Mouse (Mus musculus) intestine, embryonic 14.5 days (tissue): ENCODE data around the gene Spef1. TPM values are rescaled to one million over a fixed set of nuclear protein-coding genes. Genes with fewer than 3 reads are reported as not detected.

Experiments used
- ATAC-seq: fragments of 200-750 bp; cut with Nextera tagmentation; replicated peaks from 2 replicates; pipeline ENCODE4 v1.8.0; 2017; ENCODE audit warnings: low read depth, moderate number of reproducible peaks, moderate TSS enrichment, moderate library complexity; ENCODE audit not compliant: low FRiP score, low TSS enrichment
- DNase-seq: peaks from one replicate; pipeline ENCODE4 v3.0.0-alpha.2; 2018; ENCODE audit warnings: low spot score
- H3K27ac ChIP-seq: fragments of 300-500 bp; sonication (generic); 2 replicates; pipeline ENCODE4 v1.5.1; 2014; ENCODE audit warnings: low read depth, mild to moderate bottlenecking, control low read depth
- H3K27me3 ChIP-seq: fragments of 300-500 bp; sonication (generic); replicated peaks from 2 replicates; pipeline ENCODE4 v1.6.1; 2014; ENCODE audit warnings: low read length, control low read depth; ENCODE audit not compliant: control insufficient read depth, insufficient read depth
- H3K36me3 ChIP-seq: fragments of 300-500 bp; sonication (generic); 2 replicates; pipeline ENCODE4 v1.6.1; 2014; ENCODE audit warnings: low read length, control low read depth; ENCODE audit not compliant: control insufficient read depth, insufficient read depth
- H3K4me1 ChIP-seq: fragments of 300-500 bp; sonication (generic); replicated peaks from 2 replicates; pipeline ENCODE4 v1.6.1; 2014; ENCODE audit warnings: low read length, control low read depth, mixed read lengths; ENCODE audit not compliant: control insufficient read depth, insufficient read depth
- H3K4me2 ChIP-seq: fragments of 300-500 bp; sonication (generic); 2 replicates; pipeline ENCODE4 v1.6.1; 2014; ENCODE audit warnings: low read length
- H3K4me3 ChIP-seq: fragments of 300-500 bp; sonication (generic); 2 replicates; pipeline ENCODE4 v1.5.1; 2014; ENCODE audit warnings: low read depth, low read length, control low read depth, mixed read lengths
- H3K9ac ChIP-seq: fragments of 300-500 bp; sonication (generic); 2 replicates; pipeline ENCODE4 v1.6.1; 2014; ENCODE audit warnings: mild to moderate bottlenecking, low read length
- H3K9me3 ChIP-seq: fragments of 300-500 bp; sonication (generic); 2 replicates; pipeline ENCODE4 v1.6.1; 2016; ENCODE audit warnings: low read length, control low read depth; ENCODE audit not compliant: control insufficient read depth
- WGBS: fragments of 180-500 bp; shearing (Covaris S2); extraction: QIAGEN DNeasy Blood & Tissue Kit; methylation state at CpG from one replicate; pipeline ENCODE4 v1.1.7; 2014; 5-methylcytosine and 5-hydroxymethylcytosine counted together
- polyA plus RNA-seq: library from polyadenylated mRNA; unstranded; fragments of >200 nt; fragmentation: Nextera tagmentation; extraction: Ambion mirVana; gene quantifications from 2 replicates; pipeline ENCODE4 v1.2.1, GENCODE M21; 2014

Gene Spef1
- polyA plus RNA-seq, 1 experiment from 2014 or later = 6.4 TPM

DNA sequence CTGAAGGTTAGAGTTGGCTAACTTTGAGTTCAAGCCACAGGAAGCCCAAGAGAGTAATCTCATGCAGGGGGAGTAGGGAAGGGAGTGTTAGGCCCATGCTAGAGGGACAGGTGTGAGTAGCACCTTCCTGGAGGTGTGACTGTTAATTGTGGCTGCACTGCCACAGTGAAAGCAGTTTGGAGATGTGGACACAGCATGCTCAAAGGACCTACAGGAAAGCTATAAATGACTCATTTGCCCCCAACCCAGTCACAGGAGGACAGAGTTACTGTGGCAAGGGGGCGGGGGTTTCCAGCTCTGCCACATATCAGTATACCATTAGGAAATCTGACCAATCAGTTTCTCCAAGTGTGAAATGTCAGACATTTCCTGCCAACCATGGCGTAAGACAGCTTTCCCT lies 41.5 kb downstream of the Spef1 start:
- H3K4me3 ChIP-seq = no peak overlapping the region
- no peak overlapping the region for H3K27ac ChIP-seq
- WGBS = 89% methylated on average over 2 of the region's 2 CpGs
- no peak overlapping the region for H3K4me2 ChIP-seq
- H3K27me3 ChIP-seq = no peaks in the 10 kb centered on the region
- H3K36me3 ChIP-seq = peaks cover 69% of the 10 kb centered on the region
- DNase-seq = no peak
- no peaks in the 10 kb centered on the region for H3K9me3 ChIP-seq
- no peak for ATAC-seq
- no peaks in the 10 kb centered on the region; the same call in 1 of the 2 replicates for H3K4me1 ChIP-seq
- H3K9ac ChIP-seq = no peak overlapping the region

DNA sequence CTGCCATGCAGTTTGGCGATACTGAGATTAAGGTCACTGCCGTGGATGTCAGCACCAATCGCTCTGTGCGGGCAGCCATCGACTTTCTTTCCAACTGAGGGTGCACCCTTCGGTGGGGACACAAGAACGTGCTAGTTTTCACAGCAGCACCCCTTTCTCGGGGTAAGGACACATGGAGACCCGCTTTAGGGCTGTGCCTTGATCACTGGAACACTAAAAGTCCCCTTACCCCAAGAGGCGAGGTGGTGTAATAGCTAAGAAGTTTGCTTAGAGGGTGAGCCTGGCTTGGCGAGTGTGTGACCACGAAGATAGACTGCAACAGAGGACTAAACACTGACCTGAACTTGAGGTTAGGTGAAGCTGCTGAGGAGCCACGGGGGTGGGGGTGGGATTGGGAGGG lies 42.0 kb downstream of the Spef1 start:
- Histone ChIP-seq H3K9me3 (no peaks in the 10 kb centered on the region), H3K4me2 (no peak overlapping the region), H3K27me3 (no peaks in the 10 kb centered on the region), H3K9ac (no peak overlapping the region), H3K27ac (no peak overlapping the region), H3K4me1 (no peaks in the 10 kb centered on the region; the same call in 1 of the 2 replicates), H3K36me3 (peaks cover 69% of the 10 kb centered on the region), H3K4me3 (no peak overlapping the region)
- WGBS = 59% methylated on average over 13 of the region's 13 CpGs
- ATAC-seq (no peak), DNase-seq (no peak)

DNA sequence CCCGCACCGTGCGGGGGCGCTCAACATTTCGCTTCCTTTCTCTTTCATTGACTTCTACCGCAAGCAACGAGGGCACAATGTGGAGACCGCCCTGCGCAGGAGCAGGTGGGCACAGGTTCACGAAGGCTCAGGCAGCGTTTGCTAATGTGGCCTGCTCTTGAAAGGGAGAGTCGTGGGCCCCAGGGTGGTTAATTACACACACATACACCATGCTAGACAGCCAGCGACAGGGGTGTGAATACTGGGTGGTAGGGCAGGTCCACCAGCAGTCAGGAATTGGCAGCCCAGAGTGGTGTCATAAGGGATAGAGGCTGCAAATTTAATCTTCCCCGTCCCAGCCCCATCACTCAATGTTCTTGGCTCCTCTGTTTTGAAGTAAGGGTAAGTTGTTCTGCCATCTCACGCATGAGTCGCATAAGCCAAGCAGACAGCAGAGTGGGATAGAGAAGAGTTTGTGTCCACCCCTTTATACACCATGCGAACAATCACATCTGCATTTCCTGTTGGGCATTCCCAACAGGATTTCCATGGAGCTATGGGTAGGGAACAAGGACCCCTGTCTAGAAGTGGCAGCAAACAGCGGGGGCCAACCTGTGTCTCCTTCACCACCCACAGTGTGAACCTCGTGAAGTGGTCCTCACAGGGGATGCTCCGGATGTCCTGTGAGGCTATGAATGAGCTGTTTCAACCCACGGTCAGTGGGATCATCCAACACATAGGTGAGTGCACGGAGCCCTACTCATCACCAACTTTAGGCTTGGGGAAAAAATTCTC lies 43.9 kb downstream of the Spef1 start:
- peaks cover 57% of the 10 kb centered on the region for H3K36me3 ChIP-seq
- DNase-seq (no peak), ATAC-seq (no peak)
- H3K9ac ChIP-seq = no peak overlapping the region
- WGBS = 70% methylated on average over 22 of the region's 22 CpGs
- no peak overlapping the region for H3K4me2 ChIP-seq
- no peaks in the 10 kb centered on the region for H3K27me3 ChIP-seq
- H3K9me3 ChIP-seq = no peaks in the 10 kb centered on the region
- H3K27ac ChIP-seq = no peak overlapping the region
- no peaks in the 10 kb centered on the region; the same call in 1 of the 2 replicates for H3K4me1 ChIP-seq
- no peak overlapping the region for H3K4me3 ChIP-seq

DNA sequence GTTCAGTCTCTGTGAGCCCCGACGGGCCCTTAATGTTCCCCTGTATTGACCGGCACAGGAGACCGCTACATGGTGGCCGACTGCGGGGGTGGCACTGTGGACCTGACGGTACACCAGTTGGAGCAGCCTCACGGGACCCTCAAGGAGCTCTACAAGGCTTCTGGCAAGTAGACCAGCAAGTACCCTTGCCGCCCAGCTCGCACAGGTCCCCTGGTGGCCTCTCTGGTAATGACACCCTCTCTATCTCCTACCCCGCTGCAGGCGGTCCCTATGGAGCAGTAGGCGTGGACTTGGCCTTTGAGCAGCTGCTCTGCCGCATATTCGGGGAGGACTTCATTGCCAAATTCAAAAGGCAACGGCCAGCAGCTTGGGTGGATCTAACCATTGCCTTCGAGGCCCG lies 44.5 kb downstream of the Spef1 start:
- Histone ChIP-seq H3K27me3 (no peaks in the 10 kb centered on the region), H3K9me3 (no peaks in the 10 kb centered on the region), H3K4me2 (no peak overlapping the region), H3K4me3 (no peak overlapping the region), H3K27ac (no peak overlapping the region), H3K36me3 (peaks cover 54% of the 10 kb centered on the region), H3K4me1 (no peaks in the 10 kb centered on the region; the same call in 1 of the 2 replicates), H3K9ac (no peak overlapping the region)
- WGBS = 35% methylated on average over 18 of the region's 18 CpGs
- DNase-seq (peak; percentile 89), ATAC-seq (peak; percentile 59)

DNA sequence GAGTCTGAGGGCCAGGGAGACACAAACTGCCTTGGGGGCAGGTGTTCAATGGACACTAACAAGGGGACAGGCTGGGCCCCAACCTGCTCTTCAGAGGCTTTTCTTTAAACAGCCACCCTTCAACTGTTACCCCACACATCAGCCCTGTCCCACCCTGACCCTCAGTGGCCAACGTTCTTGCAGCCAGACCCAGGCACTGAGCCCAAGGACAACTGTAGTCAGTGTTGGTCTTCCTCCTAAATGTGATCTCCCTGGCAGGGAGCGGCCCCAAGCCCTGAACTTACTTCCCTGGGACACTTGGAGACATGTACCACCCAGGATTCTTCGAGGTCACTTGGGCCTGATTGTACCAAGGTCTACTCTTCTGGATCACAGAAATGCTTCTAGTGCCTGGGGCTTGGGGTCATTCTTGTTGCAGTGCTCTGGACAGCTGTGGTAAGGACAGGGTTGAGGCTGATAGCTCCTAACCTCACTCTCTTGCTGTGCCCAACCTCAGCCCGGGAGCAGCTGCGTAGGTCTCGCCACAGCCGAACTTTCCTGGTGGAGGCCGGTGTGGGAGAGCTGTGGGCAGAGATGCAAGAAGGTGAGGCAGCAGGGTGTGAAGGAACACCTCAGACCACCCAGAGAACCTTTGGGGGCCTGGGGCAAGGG lies 45.6 kb downstream of the Spef1 start:
- 93% methylated on average over 8 of the region's 8 CpGs for WGBS
- Histone ChIP-seq H3K27ac (no peak overlapping the region), H3K4me2 (no peak overlapping the region), H3K36me3 (peaks cover 50% of the 10 kb centered on the region), H3K4me3 (no peak overlapping the region), H3K9ac (no peak overlapping the region), H3K4me1 (no peaks in the 10 kb centered on the region; the same call in 1 of the 2 replicates), H3K27me3 (no peaks in the 10 kb centered on the region), H3K9me3 (no peaks in the 10 kb centered on the region)
- DNase-seq = no peak
- no peak for ATAC-seq

DNA sequence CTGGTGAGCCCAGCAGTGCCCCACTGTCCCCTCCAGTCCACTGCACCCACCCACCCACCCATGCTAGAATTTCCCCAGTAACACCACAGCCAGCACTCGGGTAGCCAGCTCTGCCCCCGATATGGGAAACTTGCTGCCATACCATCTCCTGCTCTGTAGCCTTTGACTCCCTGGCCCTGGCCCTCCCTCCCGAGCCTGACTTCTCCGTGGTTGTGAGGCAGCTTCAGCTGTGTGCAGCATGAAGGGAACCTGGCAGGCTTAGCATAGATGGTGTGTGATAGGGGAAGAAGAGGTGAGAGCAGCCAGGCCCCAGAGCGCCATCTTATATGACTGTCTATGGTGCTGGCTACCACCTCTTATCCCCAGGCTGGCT lies 46.6 kb downstream of the Spef1 start:
- Histone ChIP-seq H3K4me1 (no peaks in the 10 kb centered on the region; the same call in 1 of the 2 replicates), H3K9ac (no peak overlapping the region), H3K27ac (no peak overlapping the region), H3K36me3 (peaks cover 42% of the 10 kb centered on the region), H3K4me3 (no peak overlapping the region), H3K27me3 (no peaks in the 10 kb centered on the region), H3K4me2 (no peak overlapping the region), H3K9me3 (no peaks in the 10 kb centered on the region)
- ATAC-seq = no peak
- DNase-seq = no peak
- 77% methylated on average over 5 of the region's 5 CpGs for WGBS

DNA sequence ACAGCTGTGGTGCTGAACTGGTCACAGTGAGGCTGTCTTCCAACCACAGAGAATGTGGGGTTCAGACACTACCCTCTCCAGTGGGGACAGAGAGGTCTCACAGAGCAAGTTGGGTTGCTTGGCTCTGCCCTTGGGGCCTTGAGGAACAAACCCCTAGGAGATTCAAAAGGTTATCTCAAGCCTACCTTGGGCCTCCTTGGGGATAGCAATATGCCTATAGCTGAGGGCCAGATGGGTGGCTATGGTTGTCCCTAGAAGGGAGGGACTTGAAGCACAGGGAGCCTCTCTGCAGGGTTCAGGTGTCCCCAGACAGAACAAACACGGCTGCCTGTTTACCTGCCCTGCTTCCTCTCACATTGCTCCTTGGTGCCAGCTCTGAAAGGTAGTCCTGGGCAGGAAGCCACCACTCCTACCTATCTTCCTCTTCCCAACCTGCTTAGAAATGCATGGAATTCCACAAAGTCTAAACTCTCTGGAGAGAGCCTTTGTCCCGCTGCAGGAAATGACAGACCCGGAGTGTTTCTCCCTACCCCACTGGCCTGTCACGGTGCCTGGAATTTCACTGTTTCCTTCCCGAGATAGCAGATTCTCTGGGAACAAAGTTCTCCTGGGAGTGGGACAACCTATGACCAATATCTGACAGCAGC lies 47.1 kb downstream of the Spef1 start:
- Histone ChIP-seq H3K4me3 (no peak overlapping the region), H3K27ac (no peak overlapping the region), H3K4me2 (no peak overlapping the region), H3K9me3 (no peaks in the 10 kb centered on the region), H3K4me1 (no peaks in the 10 kb centered on the region; the same call in 1 of the 2 replicates), H3K9ac (no peak overlapping the region), H3K27me3 (no peaks in the 10 kb centered on the region), H3K36me3 (peaks cover 40% of the 10 kb centered on the region)
- 32% methylated on average over 5 of the region's 5 CpGs for WGBS
- ATAC-seq (no peak), DNase-seq (no peak)

DNA sequence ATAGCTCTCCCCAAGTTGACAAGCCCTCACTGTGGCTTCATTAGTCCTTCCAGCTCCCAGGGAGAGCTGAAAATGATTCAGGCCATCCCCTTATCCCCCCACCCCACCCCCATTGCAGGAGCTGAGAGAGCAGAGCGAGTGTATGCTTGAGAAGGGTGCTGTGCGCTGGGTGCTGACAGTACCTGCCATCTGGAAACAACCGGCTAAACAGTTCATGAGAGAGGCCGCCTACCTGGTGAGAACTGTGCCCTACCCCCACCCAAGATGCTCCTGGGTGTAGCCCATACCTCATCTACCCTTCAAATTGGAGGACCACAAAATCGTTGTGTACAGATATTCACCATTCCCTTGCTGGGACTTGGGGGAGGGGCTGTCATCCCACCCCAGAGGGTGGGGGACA lies 47.8 kb downstream of the Spef1 start:
- Histone ChIP-seq H3K27ac (no peak overlapping the region), H3K36me3 (peaks cover 38% of the 10 kb centered on the region)
- WGBS = 90% methylated on average over 5 of the region's 5 CpGs

More for the DNA sequence above, 47.8 kb downstream of the Spef1 start:
- DNase-seq = no peak
- Histone ChIP-seq H3K9ac (no peak overlapping the region), H3K4me2 (no peak overlapping the region), H3K4me1 (no peaks in the 10 kb centered on the region; the same call in 1 of the 2 replicates), H3K27me3 (no peaks in the 10 kb centered on the region), H3K4me3 (no peak overlapping the region), H3K9me3 (no peaks in the 10 kb centered on the region)
- no peak for ATAC-seq
